In the genomic region with DNA sequence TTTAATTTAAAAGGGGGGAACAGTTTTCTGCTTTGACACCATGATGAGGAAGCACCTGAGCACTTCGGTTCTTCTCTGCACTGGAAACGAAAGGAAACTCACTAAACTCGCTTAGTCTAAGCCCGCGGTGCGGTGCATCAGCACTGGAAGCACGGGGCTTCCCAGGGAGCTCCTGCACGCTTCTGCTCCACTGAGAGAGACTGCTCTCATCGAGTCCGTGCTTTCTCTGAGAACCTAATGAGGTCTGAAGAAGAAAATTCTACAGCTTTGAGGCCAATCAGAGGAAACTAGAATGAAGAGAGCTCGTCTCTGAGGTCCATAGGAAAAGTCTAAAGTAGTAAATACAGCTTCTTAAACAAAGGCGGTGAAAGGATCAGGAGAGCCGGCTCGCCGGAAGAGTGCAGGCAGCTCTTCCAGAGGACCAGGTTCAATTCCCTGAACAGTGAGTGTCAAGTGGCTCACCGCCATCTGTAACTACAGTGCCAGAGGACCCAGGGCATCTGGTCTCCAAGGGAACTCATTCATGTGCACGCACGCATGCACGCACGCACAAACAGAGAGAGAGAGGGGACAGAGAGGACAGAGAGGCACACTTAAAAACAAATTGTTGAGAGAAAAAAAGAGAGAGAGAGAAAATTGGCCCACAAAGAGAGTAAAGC, we compare ENCODE assay signal across 16 mouse cellular contexts. TPM values are rescaled to one million over a fixed set of nuclear protein-coding genes. Genes with fewer than 3 reads are reported as not detected.
DNase-seq lines count a peak whose midpoint lies in the region; ATAC-seq and TF ChIP-seq lines count a peak whose summit lies in the region.
"Had no signal": no experiment of that assay in that cellular context is flagged by ENCODE, and none has a peak within 500 bp of the region (broad histone marks: within the 10 kb centered on the region; RNA-seq: fewer than 3 reads in every experiment).

No protein-coding gene starts in this region.

- no peak for TF ChIP-seq CTCF in hindbrain, postnatal 0 days (IDR thresholded peaks at IDR 0.05; ENCODE audit: low read depth)

- peak overlapping the region; percentile 56; the same call in 1 of the 2 replicates for H3K9ac ChIP-seq in forebrain, embryonic 14.5 days (ENCODE audit: low read length)
- H3K9ac ChIP-seq in hindbrain, postnatal 0 days (replicated peaks; ENCODE audit: low read length) = no peak overlapping the region
- peak overlapping the region; percentile 1; the same call in 1 of the 2 replicates for H3K9ac ChIP-seq in neural tube, embryonic 15.5 days (replicated peaks)
- no peak overlapping the region for H3K9ac ChIP-seq in heart, embryonic 11.5 days (ENCODE audit: low read depth, low read length)
- H3K9ac ChIP-seq: limb, embryonic 15.5 days had no signal

- no peaks in the 10 kb centered on the region; the same call in 1 of the 2 replicates for H3K36me3 ChIP-seq in forebrain, embryonic 14.5 days (ENCODE audit: control insufficient read depth, insufficient read depth, low read length)
- H3K36me3 ChIP-seq in hindbrain, postnatal 0 days (ENCODE audit: insufficient read depth, low read length) = no peaks in the 10 kb centered on the region
- no peaks in the 10 kb centered on the region for H3K36me3 ChIP-seq in neural tube, embryonic 15.5 days
- H3K36me3 ChIP-seq in heart, embryonic 11.5 days (ENCODE audit: control insufficient read depth, insufficient read depth, low read length) = no peaks in the 10 kb centered on the region
- H3K36me3 ChIP-seq: limb, embryonic 15.5 days had no signal

- 36% methylated on average over 20 of the region's 20 CpGs for WGBS in forebrain, embryonic 14.5 days
- 42% methylated on average over 20 of the region's 20 CpGs for WGBS in hindbrain, postnatal 0 days
- 55% methylated on average over 20 of the region's 20 CpGs for WGBS in neural tube, embryonic 15.5 days
- 83% methylated on average over 20 of the region's 20 CpGs for WGBS in heart, embryonic 11.5 days (ENCODE audit: insufficient replicate concordance)

- H3K9me3 ChIP-seq in forebrain, embryonic 14.5 days (replicated peaks; ENCODE audit: control insufficient read depth, low read length) = no peaks in the 10 kb centered on the region
- H3K9me3 ChIP-seq in hindbrain, postnatal 0 days (ENCODE audit: low read length) = no peaks in the 10 kb centered on the region
- no peaks in the 10 kb centered on the region for H3K9me3 ChIP-seq in neural tube, embryonic 15.5 days (replicated peaks)
- H3K9me3 ChIP-seq in heart, embryonic 11.5 days (replicated peaks; ENCODE audit: control insufficient read depth, low read length) = no peaks in the 10 kb centered on the region
- H3K9me3 ChIP-seq: limb, embryonic 15.5 days had no signal

- intact Hi-C loops in left cerebral cortex, postnatal 4 days (cut with DNase I) = no loop called here
- intact Hi-C loops in left cerebral cortex, postnatal 10 days (cut with DNase I) = no loop called here

- peak; percentile 52 for ATAC-seq in forebrain, embryonic 14.5 days
- no peak for ATAC-seq in hindbrain, postnatal 0 days
- ATAC-seq in neural tube, embryonic 15.5 days (ENCODE audit: low FRiP score) = no peak
- no peak for ATAC-seq in heart, embryonic 11.5 days (replicated peaks; ENCODE audit: insufficient number of reproducible peaks, low FRiP score, low TSS enrichment)
- ATAC-seq: inflammation-experienced regulatory T-cells, adult 6 months; lung, postnatal 0 days had no signal

- H3K27ac ChIP-seq in forebrain, embryonic 14.5 days (ENCODE audit: low read depth, low read length) = peak overlapping the region; percentile 52; the same call in 1 of the 2 replicates
- no peak overlapping the region for H3K27ac ChIP-seq in hindbrain, postnatal 0 days
- 0 out of 2 replicates have a peak overlapping the region, but pooled peaks have one; percentile 0 for H3K27ac ChIP-seq in neural tube, embryonic 15.5 days (replicated peaks)
- no peak overlapping the region for H3K27ac ChIP-seq in heart, embryonic 11.5 days (ENCODE audit: low read depth, low read length)
- H3K27ac ChIP-seq: kidney, postnatal 0 days; left cerebral cortex, adult 2 months; limb, embryonic 15.5 days had no signal

- peak overlapping the region; percentile 97 for H3K4me2 ChIP-seq in forebrain, embryonic 14.5 days (ENCODE audit: low read length)
- peak overlapping the region; percentile 82 for H3K4me2 ChIP-seq in hindbrain, postnatal 0 days (ENCODE audit: low read depth, low read length)
- peak overlapping the region; percentile 96 for H3K4me2 ChIP-seq in neural tube, embryonic 15.5 days
- no peak overlapping the region for H3K4me2 ChIP-seq in heart, embryonic 11.5 days
- H3K4me2 ChIP-seq: limb, embryonic 15.5 days had no signal

- peaks cover 24% of the 10 kb centered on the region for H3K4me1 ChIP-seq in forebrain, embryonic 14.5 days (ENCODE audit: control insufficient read depth, insufficient read depth, low read length)
- H3K4me1 ChIP-seq in hindbrain, postnatal 0 days (ENCODE audit: insufficient read depth, low read length) = peaks cover 18% of the 10 kb centered on the region
- peaks cover 58% of the 10 kb centered on the region for H3K4me1 ChIP-seq in neural tube, embryonic 15.5 days
- H3K4me1 ChIP-seq in heart, embryonic 11.5 days (ENCODE audit: control insufficient read depth, insufficient read depth, low read length) = peaks cover 7% of the 10 kb centered on the region; the same call in 1 of the 2 replicates

- peak overlapping the region; percentile 20 for H3K4me3 ChIP-seq in forebrain, embryonic 14.5 days (ENCODE audit: low read depth, low read length)
- peak overlapping the region; percentile 16 for H3K4me3 ChIP-seq in hindbrain, postnatal 0 days (ENCODE audit: low read length)
- peak overlapping the region; percentile 20 for H3K4me3 ChIP-seq in neural tube, embryonic 15.5 days (replicated peaks)
- H3K4me3 ChIP-seq in heart, embryonic 11.5 days (ENCODE audit: low read depth, low read length) = no peak overlapping the region
- H3K4me3 ChIP-seq: limb, embryonic 15.5 days had no signal

- H3K27me3 ChIP-seq in forebrain, embryonic 14.5 days (replicated peaks; ENCODE audit: control insufficient read depth, insufficient read depth, low read length) = no peaks in the 10 kb centered on the region
- H3K27me3 ChIP-seq in hindbrain, postnatal 0 days (ENCODE audit: insufficient read depth, low read length) = no peaks in the 10 kb centered on the region
- H3K27me3 ChIP-seq in neural tube, embryonic 15.5 days (replicated peaks) = no peaks in the 10 kb centered on the region
- H3K27me3 ChIP-seq in heart, embryonic 11.5 days (ENCODE audit: control insufficient read depth, insufficient read depth, low read length) = peaks cover 4% of the 10 kb centered on the region; the same call in 1 of the 2 replicates

- DNase-seq in left cerebral cortex, postnatal 4 days = peak; percentile 43
- no peak for DNase-seq in left cerebral cortex, postnatal 10 days (ENCODE audit: extremely low spot score in 1 of 2, low spot score in 2 of 2)
- peak; percentile 73 for DNase-seq in forebrain, embryonic 14.5 days (ENCODE audit: low spot score)
- DNase-seq in hindbrain, postnatal 0 days (ENCODE audit: low spot score) = peak; percentile 43
- no peak for DNase-seq in kidney, postnatal 14 days
- no peak for DNase-seq in layer of hippocampus, adult 8-10 months (ENCODE audit: low spot score in 2 of 2)
- DNase-seq: adrenal gland, postnatal 25 days; cerebellum, adult 11 months; gastrocnemius, postnatal 25 days had no signal

RNA-seq across cellular contexts. Expression of gene Bcat1, which starts 30.9 kb away (rescaled TPM):
- 10 to 100 TPM; 81.0 to 88.8 TPM for total RNA-seq in left cerebral cortex, postnatal 4 days (2021)
- 10 to 100 TPM; 65.1 to 65.9 TPM for total RNA-seq in left cerebral cortex, postnatal 10 days (2021)
- 105 and 111 TPM in 2 replicates for polyA plus RNA-seq in forebrain, embryonic 14.5 days (2014; fragmentation: Nextera tagmentation; extraction: Ambion mirVana)
- total RNA-seq in hindbrain, postnatal 0 days (2014; rRNA removed) = 81.8 and 94.3 TPM in 2 replicates
- 58.2 and 59.7 TPM in 2 replicates for polyA plus RNA-seq in hindbrain, postnatal 0 days (2015; fragmentation: Nextera tagmentation; extraction: Ambion mirVana)
- 94.5 and 116 TPM in 2 replicates for polyA plus RNA-seq in neural tube, embryonic 15.5 days (2015; fragmentation: Nextera tagmentation; extraction: Ambion mirVana)
- polyA plus RNA-seq in heart, embryonic 11.5 days (2014; fragmentation: Nextera tagmentation; extraction: Ambion mirVana) = 24.1 and 24.2 TPM in 2 replicates
- total RNA-seq in layer of hippocampus, adult 8-10 months (2022) = 100 to 1,000 TPM; 100 to 112 (median 107) TPM

Comparison
In these comparisons a context has a peak if more than half of its experiments do, and no peak if none do; other contexts are left out.
1. DNase-seq: peak in left cerebral cortex, postnatal 4 days (single experiment), forebrain, embryonic 14.5 days (single experiment) and hindbrain, postnatal 0 days (single experiment); none in left cerebral cortex, postnatal 10 days (0 of 2), kidney, postnatal 14 days (single experiment) and layer of hippocampus, adult 8-10 months (0 of 2).
2. H3K27ac ChIP-seq: peak in forebrain, embryonic 14.5 days (single experiment) and neural tube, embryonic 15.5 days (single experiment); none in hindbrain, postnatal 0 days (single experiment) and heart, embryonic 11.5 days (single experiment).
3. H3K9ac ChIP-seq: peak in forebrain, embryonic 14.5 days (single experiment) and neural tube, embryonic 15.5 days (single experiment); none in hindbrain, postnatal 0 days (single experiment) and heart, embryonic 11.5 days (single experiment).